Mouse (Mus musculus): ENCODE results near the gene Pigh.

The Pigh gene

DNA sequence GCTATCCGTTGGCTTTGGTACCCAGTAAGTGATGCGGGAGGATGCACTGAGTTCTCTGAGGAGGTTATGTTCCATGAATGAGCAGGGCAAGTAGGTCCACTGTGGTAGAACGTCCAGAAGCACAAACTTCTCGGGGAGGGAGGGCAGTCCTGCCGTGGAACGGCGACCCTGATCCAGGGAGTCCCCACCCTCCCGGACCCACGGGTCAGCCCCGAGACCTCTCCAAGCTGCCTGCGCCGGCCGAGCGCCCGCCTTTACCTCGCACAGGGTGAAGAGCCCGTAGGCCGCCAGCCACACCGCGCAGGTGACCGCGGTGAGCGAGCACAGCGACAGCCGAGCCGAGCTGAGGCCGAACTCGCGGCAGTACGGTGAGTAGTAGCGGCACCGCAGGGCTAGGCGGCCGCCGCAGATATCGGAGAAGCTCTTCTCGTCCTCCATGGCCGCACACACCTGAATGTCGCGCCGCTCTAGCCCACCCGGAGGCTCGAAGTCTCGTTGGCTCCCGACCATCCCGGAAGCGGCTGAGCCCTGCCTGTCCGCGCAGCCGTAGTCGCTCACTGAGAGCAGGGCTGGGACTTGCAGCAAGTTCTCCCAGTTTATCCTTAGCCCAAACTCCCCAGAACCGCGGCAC, at the start of gene Pigh:
Gene Pigh (minus strand): TSS at position 470 of the 631 bp plus-strand sequence.
- peaks cover 2% of the 10 kb centered on the region; the same call in 1 of the 2 replicates for H3K36me3 ChIP-seq (ENCODE audit: control insufficient read depth, insufficient read depth, low read length, poor library complexity, severe bottlenecking)
- no peaks in the 10 kb centered on the region for H3K27me3 ChIP-seq (ENCODE audit: control insufficient read depth, insufficient read depth, low read length, poor library complexity, severe bottlenecking)
- DNase-seq (ENCODE audit: low read depth, low spot score) = peak; percentile 93

DNA sequence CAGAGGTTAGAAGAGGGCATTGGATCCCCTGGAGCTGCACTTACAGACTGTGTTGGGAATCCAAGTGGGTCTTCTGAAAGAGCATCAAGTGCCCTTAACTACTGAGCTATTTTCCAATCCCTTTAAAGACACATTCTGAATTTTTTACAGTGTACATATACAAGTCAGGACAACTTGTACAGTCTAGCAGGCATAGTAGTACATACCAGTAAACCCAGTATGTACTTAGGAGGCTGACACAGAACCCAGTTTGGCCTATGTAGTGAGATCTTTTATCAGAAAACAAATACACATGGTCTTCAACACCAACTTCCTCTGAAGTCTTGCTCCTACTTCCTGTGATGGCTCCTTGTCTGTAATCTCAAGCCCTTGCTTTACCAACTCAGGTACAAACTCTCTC, 49.5 kb upstream of the Pigh start:
- no peak for DNase-seq (ENCODE audit: low read depth, low spot score)
- Histone ChIP-seq H3K27me3 (ENCODE audit: control insufficient read depth, insufficient read depth, low read length, poor library complexity, severe bottlenecking) (no peaks in the 10 kb centered on the region), H3K36me3 (ENCODE audit: control insufficient read depth, insufficient read depth, low read length, poor library complexity, severe bottlenecking) (no peaks in the 10 kb centered on the region)

- DNase-seq (ENCODE audit: low read depth, low spot score) = no peak
- Histone ChIP-seq H3K27me3 (ENCODE audit: control insufficient read depth, insufficient read depth, low read length, poor library complexity, severe bottlenecking) (no peaks in the 10 kb centered on the region), H3K36me3 (ENCODE audit: control insufficient read depth, insufficient read depth, low read length, poor library complexity, severe bottlenecking) (no peaks in the 10 kb centered on the region)
Measured at GRCm38 (mm10) chr12:79136949-79137348, 47.5 kb upstream of the Pigh start.

DNA sequence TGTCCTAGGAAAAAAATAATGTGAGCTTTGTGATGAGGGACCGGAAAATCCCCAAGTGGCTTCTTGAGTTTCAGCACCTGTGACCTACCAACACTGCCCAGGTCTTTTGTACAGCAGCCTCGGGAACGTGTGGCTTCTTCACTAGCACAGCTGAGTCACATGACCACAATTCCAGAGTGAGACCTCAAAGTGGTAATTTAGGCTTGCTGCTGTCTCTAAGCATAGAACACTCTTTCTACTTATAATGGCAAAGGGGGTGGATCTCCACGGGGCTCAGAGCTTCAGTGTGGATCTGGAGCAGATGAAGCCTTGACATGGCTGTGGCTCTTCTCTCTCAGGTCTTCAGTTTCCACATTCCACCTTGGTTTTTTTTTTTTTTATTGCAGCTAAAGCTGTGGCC, 45.7 kb upstream of the Pigh start:
- DNase-seq (ENCODE audit: low read depth, low spot score) = no peak
- Histone ChIP-seq H3K36me3 (ENCODE audit: control insufficient read depth, insufficient read depth, low read length, poor library complexity, severe bottlenecking) (no peaks in the 10 kb centered on the region), H3K27me3 (ENCODE audit: control insufficient read depth, insufficient read depth, low read length, poor library complexity, severe bottlenecking) (peaks cover 2% of the 10 kb centered on the region; the same call in 1 of the 2 replicates)

GRCm38 (mm10) chr12:79134676-79135075, 45.2 kb upstream of the Pigh start:
- no peaks in the 10 kb centered on the region for H3K36me3 ChIP-seq (ENCODE audit: control insufficient read depth, insufficient read depth, low read length, poor library complexity, severe bottlenecking)
- no peak for DNase-seq (ENCODE audit: low read depth, low spot score)
- H3K27me3 ChIP-seq (ENCODE audit: control insufficient read depth, insufficient read depth, low read length, poor library complexity, severe bottlenecking) = peaks cover 2% of the 10 kb centered on the region; the same call in 1 of the 2 replicates

DNA sequence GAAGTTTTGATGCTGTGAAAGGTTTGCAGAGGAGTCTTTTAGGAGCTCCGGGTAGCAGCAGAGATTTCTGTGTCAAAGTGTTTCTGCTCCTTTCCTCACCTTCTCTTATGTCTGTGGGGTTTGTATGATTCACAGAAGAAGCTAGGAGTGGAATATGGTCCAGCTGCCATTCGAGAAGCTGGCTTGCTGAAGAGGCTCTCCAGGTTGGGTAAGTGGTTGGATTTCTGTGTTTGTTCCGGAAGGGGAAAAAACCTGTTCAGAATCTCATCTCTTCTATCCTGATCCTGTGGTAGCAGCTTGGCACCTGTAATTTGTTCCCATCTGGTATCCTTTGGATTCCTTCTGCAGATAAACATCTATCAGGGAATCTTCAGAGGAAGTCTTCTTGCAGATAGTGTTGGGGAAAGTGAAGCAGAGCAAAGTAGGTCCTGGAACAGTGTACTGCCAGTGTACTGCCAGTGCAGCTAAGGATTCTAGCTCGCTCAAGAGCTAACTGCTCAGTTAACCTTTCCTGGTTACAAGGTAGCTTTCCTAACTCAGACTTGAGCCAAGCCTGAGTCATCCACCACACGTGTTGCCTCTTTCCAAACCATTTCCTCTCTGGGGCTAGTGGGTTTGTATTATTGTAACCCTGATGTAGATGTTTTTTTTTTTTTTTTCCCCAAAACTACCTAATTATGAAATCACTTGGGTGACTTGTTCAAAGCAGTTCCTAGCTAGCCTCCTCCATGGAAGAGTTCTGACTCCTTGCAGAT, 42.4 kb upstream of the Pigh start:
- no peaks in the 10 kb centered on the region for H3K36me3 ChIP-seq (ENCODE audit: control insufficient read depth, insufficient read depth, low read length, poor library complexity, severe bottlenecking)
- peak; percentile 3 for DNase-seq (ENCODE audit: low read depth, low spot score)
- peaks cover 2% of the 10 kb centered on the region; the same call in 1 of the 2 replicates for H3K27me3 ChIP-seq (ENCODE audit: control insufficient read depth, insufficient read depth, low read length, poor library complexity, severe bottlenecking)

DNA sequence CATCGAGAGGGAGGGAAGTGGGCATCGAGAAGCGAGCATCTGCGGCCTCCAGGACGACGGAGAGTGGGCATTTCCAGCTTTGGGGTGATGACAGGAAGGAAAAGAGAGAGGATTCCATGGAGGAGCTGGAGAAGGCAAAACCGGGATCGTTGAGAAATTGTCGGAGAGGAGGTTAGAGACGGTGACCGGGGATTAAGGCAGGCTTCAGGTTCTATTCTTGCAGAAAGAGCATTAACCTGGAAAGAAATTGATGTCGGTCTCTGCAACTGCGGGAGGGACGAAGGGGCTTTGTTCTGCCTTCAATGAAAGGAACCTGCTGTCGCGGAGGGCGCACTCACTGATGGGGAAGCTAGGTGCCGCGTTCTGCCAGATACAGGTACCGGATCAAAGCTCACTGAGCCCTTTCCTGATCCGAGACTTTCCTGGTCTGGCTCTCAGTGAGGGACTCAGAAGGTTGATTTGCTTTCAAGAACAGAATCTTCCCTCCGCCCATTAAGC, 41.8 kb upstream of the Pigh start:
- Histone ChIP-seq H3K36me3 (ENCODE audit: control insufficient read depth, insufficient read depth, low read length, poor library complexity, severe bottlenecking) (no peaks in the 10 kb centered on the region), H3K27me3 (ENCODE audit: control insufficient read depth, insufficient read depth, low read length, poor library complexity, severe bottlenecking) (peaks cover 2% of the 10 kb centered on the region; the same call in 1 of the 2 replicates)
- peak; percentile 8 for DNase-seq (ENCODE audit: low read depth, low spot score)

DNA sequence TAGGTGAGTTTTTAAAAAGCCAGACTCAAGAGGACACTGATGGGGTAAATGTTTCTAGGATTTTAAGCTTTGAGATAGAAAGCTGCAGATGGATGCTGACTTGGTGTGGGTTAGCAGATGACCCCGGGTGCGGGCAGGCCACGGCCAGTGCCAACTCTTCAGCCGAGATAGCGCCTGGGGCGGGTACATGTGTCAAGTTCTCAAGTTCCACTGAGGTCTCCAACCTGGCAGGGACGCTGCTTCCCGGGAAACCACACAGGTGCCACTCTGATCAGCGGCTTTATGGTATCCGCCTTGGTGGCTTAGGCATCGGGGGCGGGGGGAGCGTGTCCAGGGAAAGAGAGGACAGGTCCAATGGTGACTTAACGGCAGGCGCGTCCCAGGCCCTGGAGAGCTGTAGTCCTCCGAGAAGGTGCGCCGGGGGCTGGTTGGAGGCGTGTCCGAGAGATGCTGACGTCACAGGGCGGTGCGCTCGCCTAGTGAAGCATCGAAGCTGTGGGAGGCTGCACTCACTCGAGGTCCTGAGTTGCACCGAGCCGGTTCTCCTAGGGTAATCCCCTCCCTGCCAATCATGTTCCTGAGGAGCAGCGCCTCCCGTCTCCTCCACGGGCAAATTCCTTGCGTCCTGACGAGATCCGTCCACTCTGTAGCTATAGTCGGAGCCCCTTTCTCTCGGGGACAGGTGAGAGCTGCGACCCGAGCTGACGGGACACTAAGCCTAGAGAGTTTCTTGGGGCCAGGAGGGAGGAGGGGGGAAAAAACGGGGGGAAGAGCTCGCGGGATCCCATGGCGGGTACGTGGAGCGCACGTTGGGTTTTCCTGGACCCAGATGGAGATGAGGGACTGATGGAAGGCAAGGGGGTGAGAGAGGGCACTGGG, 41.1 kb upstream of the Pigh start, which contains the start of gene Arg2:
Gene Arg2 (plus strand): TSS at position 479 of the 879 bp plus-strand sequence.
- Histone ChIP-seq H3K36me3 (ENCODE audit: control insufficient read depth, insufficient read depth, low read length, poor library complexity, severe bottlenecking) (no peaks in the 10 kb centered on the region), H3K27me3 (ENCODE audit: control insufficient read depth, insufficient read depth, low read length, poor library complexity, severe bottlenecking) (peaks cover 2% of the 10 kb centered on the region; the same call in 1 of the 2 replicates)
- DNase-seq (ENCODE audit: low read depth, low spot score) = peak; percentile 86

GRCm38 (mm10) chr12:79122820-79123219, 33.4 kb upstream of the Pigh start:
- DNase-seq (ENCODE audit: low read depth, low spot score) = peak; percentile 36
- Histone ChIP-seq H3K36me3 (ENCODE audit: control insufficient read depth, insufficient read depth, low read length, poor library complexity, severe bottlenecking) (no peaks in the 10 kb centered on the region), H3K27me3 (ENCODE audit: control insufficient read depth, insufficient read depth, low read length, poor library complexity, severe bottlenecking) (no peaks in the 10 kb centered on the region)

DNA sequence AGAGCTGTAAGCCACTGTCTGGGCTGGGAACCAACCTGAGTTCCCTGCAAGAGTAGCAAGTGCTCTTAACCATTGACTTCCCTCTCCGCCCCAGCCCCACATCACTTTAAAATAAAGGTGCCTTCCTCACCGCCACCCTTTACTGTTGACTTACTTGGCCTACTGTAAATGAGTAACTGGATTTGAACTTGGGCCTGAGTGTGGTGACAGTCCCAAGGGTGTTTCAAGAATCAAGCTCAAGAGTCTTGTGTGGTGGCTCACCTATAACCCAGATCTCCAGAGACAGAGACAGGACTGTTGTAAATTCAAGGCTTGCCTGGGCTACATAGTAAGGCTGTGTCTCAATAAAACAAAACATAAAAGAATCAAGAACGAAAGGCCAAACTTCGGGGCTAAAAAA, 29.5 kb upstream of the Pigh start:
- no peak for DNase-seq (ENCODE audit: low read depth, low spot score)
- Histone ChIP-seq H3K27me3 (ENCODE audit: control insufficient read depth, insufficient read depth, low read length, poor library complexity, severe bottlenecking) (no peaks in the 10 kb centered on the region), H3K36me3 (ENCODE audit: control insufficient read depth, insufficient read depth, low read length, poor library complexity, severe bottlenecking) (no peaks in the 10 kb centered on the region)

GRCm38 (mm10) chr12:79105312-79105711, 15.9 kb upstream of the Pigh start:
- DNase-seq (ENCODE audit: low read depth, low spot score) = no peak
- H3K36me3 ChIP-seq (ENCODE audit: control insufficient read depth, insufficient read depth, low read length, poor library complexity, severe bottlenecking) = no peaks in the 10 kb centered on the region
- H3K27me3 ChIP-seq (ENCODE audit: control insufficient read depth, insufficient read depth, low read length, poor library complexity, severe bottlenecking) = no peaks in the 10 kb centered on the region

DNA sequence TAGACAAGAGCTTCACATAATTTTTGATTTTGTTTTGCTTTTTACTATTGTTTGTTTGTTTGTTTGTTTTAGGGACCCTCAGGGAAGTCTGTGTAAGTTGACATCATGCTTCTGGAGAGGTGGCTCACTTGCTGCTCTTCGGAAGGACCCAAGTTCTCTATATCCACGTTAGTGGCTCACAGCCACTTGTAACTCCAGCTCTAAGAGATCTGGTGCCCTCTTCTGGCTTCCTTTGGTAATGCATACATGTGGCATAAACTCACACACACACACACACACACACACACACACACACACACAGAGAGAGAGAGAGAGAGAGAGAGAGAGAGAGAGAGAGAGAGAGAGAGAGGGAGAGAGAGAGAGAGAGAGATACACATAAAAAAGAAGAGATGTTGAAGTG, 15.1 kb upstream of the Pigh start:
- Histone ChIP-seq H3K27me3 (ENCODE audit: control insufficient read depth, insufficient read depth, low read length, poor library complexity, severe bottlenecking) (no peaks in the 10 kb centered on the region), H3K36me3 (ENCODE audit: control insufficient read depth, insufficient read depth, low read length, poor library complexity, severe bottlenecking) (no peaks in the 10 kb centered on the region)
- peak; percentile 25 for DNase-seq (ENCODE audit: low read depth, low spot score)

- no peaks in the 10 kb centered on the region for H3K27me3 ChIP-seq (ENCODE audit: control insufficient read depth, insufficient read depth, low read length, poor library complexity, severe bottlenecking)
- no peaks in the 10 kb centered on the region for H3K36me3 ChIP-seq (ENCODE audit: control insufficient read depth, insufficient read depth, low read length, poor library complexity, severe bottlenecking)
- DNase-seq (ENCODE audit: low read depth, low spot score) = no peak
Measured at GRCm38 (mm10) chr12:79103773-79104172, 14.3 kb upstream of the Pigh start.

GRCm38 (mm10) chr12:79097106-79097752, 7.8 kb upstream of the Pigh start:
- Histone ChIP-seq H3K27me3 (ENCODE audit: control insufficient read depth, insufficient read depth, low read length, poor library complexity, severe bottlenecking) (no peaks in the 10 kb centered on the region), H3K36me3 (ENCODE audit: control insufficient read depth, insufficient read depth, low read length, poor library complexity, severe bottlenecking) (no peaks in the 10 kb centered on the region)
- peak; percentile 77 for DNase-seq (ENCODE audit: low read depth, low spot score)
